Mouse (Mus musculus): ENCODE measurements around the gene Rsph10b. TPM values are rescaled to one million over a fixed set of nuclear protein-coding genes. Genes with fewer than 3 reads are reported as not detected.
"Not testable (repeated sequence)": the region's sequence is repeated elsewhere in the genome, so short reads cannot be mapped to it uniquely, and the experiment has no call there.

The Rsph10b gene
- polyA plus RNA-seq, 1 experiment from 2014 or later, result 0.73 TPM

GRCm38 (mm10) chr5:144013366-144014134, 80.7 kb downstream of the Rsph10b start:
- not testable (repeated sequence) for H3K27me3 ChIP-seq (ENCODE audit: control insufficient read depth, insufficient read depth, low read length); H3K9ac ChIP-seq (ENCODE audit: low read length); H3K9me3 ChIP-seq (ENCODE audit: control insufficient read depth, low read length); DNase-seq (ENCODE audit: low spot score); H3K27ac ChIP-seq (replicated peaks; ENCODE audit: low read depth, low read length); ATAC-seq (ENCODE audit: insufficient number of reproducible peaks, low FRiP score, low TSS enrichment, low read depth); H3K4me1 ChIP-seq (ENCODE audit: control insufficient read depth, insufficient read depth, low read length)
- Histone ChIP-seq H3K36me3 (ENCODE audit: control insufficient read depth, insufficient read depth, low read length) (peaks cover 11% of the 10 kb centered on the region), H3K4me3 (ENCODE audit: low read depth, low read length) (peak overlapping the region; percentile 97; the same call in 1 of the 2 replicates), H3K4me2 (ENCODE audit: low read depth, severe bottlenecking) (peak overlapping the region; percentile 41)
- WGBS, result 70% methylated on average over 12 of the region's 13 CpGs

GRCm38 (mm10) chr5:144014551-144015311, 81.9 kb downstream of the Rsph10b start, which contains the start of gene Ccz1:
Gene Ccz1 (minus strand): TSS chr5:144014877.
- H3K9ac ChIP-seq (ENCODE audit: low read length), result peak within 1 kb of the TSS; percentile 88
- H3K36me3 ChIP-seq (ENCODE audit: control insufficient read depth, insufficient read depth, low read length), result peaks cover 6% of the 10 kb centered on the region; the same call in 1 of the 2 replicates
- WGBS, result 3% methylated on average over 47 of the region's 47 CpGs
- H3K4me1 ChIP-seq (ENCODE audit: control insufficient read depth, insufficient read depth, low read length), result no peaks in the 10 kb centered on the region
- H3K27me3 ChIP-seq (ENCODE audit: control insufficient read depth, insufficient read depth, low read length), result no peaks in the 10 kb centered on the region
- H3K4me3 ChIP-seq (ENCODE audit: low read depth, low read length), result peak within 1 kb of the TSS; percentile 97
- H3K27ac ChIP-seq (replicated peaks; ENCODE audit: low read depth, low read length), result 0 out of 2 replicates have a peak within 1 kb of the TSS, but pooled peaks have one; percentile 52
- peak within 1 kb of the TSS; percentile 41 for H3K4me2 ChIP-seq (ENCODE audit: low read depth, severe bottlenecking)
- DNase-seq (ENCODE audit: low spot score), result peak; percentile 84
- H3K9me3 ChIP-seq (ENCODE audit: control insufficient read depth, low read length), result no peaks in the 10 kb centered on the region
- peak; percentile 97 for ATAC-seq (ENCODE audit: insufficient number of reproducible peaks, low FRiP score, low TSS enrichment, low read depth)

- H3K36me3 ChIP-seq (ENCODE audit: control insufficient read depth, insufficient read depth, low read length), result peaks cover 6% of the 10 kb centered on the region; the same call in 1 of the 2 replicates
- H3K27me3 ChIP-seq (ENCODE audit: control insufficient read depth, insufficient read depth, low read length), result no peaks in the 10 kb centered on the region
- H3K4me2 ChIP-seq (ENCODE audit: low read depth, severe bottlenecking), result peak overlapping the region; percentile 41; the same call in 1 of the 2 replicates
- H3K4me3 ChIP-seq (ENCODE audit: low read depth, low read length), result no peak overlapping the region; the same call in 1 of the 2 replicates
- ATAC-seq (ENCODE audit: insufficient number of reproducible peaks, low FRiP score, low TSS enrichment, low read depth), result no peak
- 71% methylated on average over 3 of the region's 3 CpGs for WGBS
- no peaks in the 10 kb centered on the region for H3K9me3 ChIP-seq (ENCODE audit: control insufficient read depth, low read length)
- no peak for DNase-seq (ENCODE audit: low spot score)
- no peaks in the 10 kb centered on the region for H3K4me1 ChIP-seq (ENCODE audit: control insufficient read depth, insufficient read depth, low read length)
- H3K27ac ChIP-seq (replicated peaks; ENCODE audit: low read depth, low read length), result no peak overlapping the region
- no peak overlapping the region for H3K9ac ChIP-seq (ENCODE audit: low read length)
These were observed 82.4 kb downstream of the Rsph10b start for GRCm38 (mm10) chr5:144015312-144015650.

GRCm38 (mm10) chr5:144015845-144016244, 83.0 kb downstream of the Rsph10b start:
- Histone ChIP-seq H3K9me3 (ENCODE audit: control insufficient read depth, low read length) (no peaks in the 10 kb centered on the region), H3K36me3 (ENCODE audit: control insufficient read depth, insufficient read depth, low read length) (peaks cover 6% of the 10 kb centered on the region; the same call in 1 of the 2 replicates), H3K4me2 (ENCODE audit: low read depth, severe bottlenecking) (no peak overlapping the region), H3K4me3 (ENCODE audit: low read depth, low read length) (no peak overlapping the region), H3K27me3 (ENCODE audit: control insufficient read depth, insufficient read depth, low read length) (no peaks in the 10 kb centered on the region), H3K9ac (ENCODE audit: low read length) (no peak overlapping the region), H3K4me1 (ENCODE audit: control insufficient read depth, insufficient read depth, low read length) (no peaks in the 10 kb centered on the region), H3K27ac (replicated peaks; ENCODE audit: low read depth, low read length) (no peak overlapping the region)
- WGBS, result 89% methylated on average over 9 of the region's 9 CpGs
- DNase-seq (ENCODE audit: low spot score) (no peak), ATAC-seq (ENCODE audit: insufficient number of reproducible peaks, low FRiP score, low TSS enrichment, low read depth) (no peak)

- Histone ChIP-seq H3K9ac (ENCODE audit: low read length) (no peak within 1 kb of the TSS), H3K4me3 (ENCODE audit: low read depth, low read length) (no peak within 1 kb of the TSS)
- DNase-seq (ENCODE audit: low spot score), result no peak
These were observed 93.9 kb downstream of the Rsph10b start, which contains the start of gene Ocm for GRCm38 (mm10) chr5:144026620-144027263. Gene Ocm (minus strand): TSS chr5:144026670.

GRCm38 (mm10) chr5:144032491-144032890, 99.7 kb downstream of the Rsph10b start:
- H3K9ac ChIP-seq (ENCODE audit: low read length), result no peak overlapping the region
- no peaks in the 10 kb centered on the region for H3K27me3 ChIP-seq (ENCODE audit: control insufficient read depth, insufficient read depth, low read length)
- H3K4me1 ChIP-seq (ENCODE audit: control insufficient read depth, insufficient read depth, low read length), result no peaks in the 10 kb centered on the region
- 90% methylated on average over 7 of the region's 7 CpGs for WGBS
- ATAC-seq (ENCODE audit: insufficient number of reproducible peaks, low FRiP score, low TSS enrichment, low read depth), result no peak
- no peak overlapping the region for H3K4me3 ChIP-seq (ENCODE audit: low read depth, low read length)
- H3K36me3 ChIP-seq (ENCODE audit: control insufficient read depth, insufficient read depth, low read length), result no peaks in the 10 kb centered on the region
- H3K4me2 ChIP-seq (ENCODE audit: low read depth, severe bottlenecking), result no peak overlapping the region
- no peak for DNase-seq (ENCODE audit: low spot score)
- no peak overlapping the region for H3K27ac ChIP-seq (replicated peaks; ENCODE audit: low read depth, low read length)
- H3K9me3 ChIP-seq (ENCODE audit: control insufficient read depth, low read length), result no peaks in the 10 kb centered on the region

More at GRCm38 (mm10) chr5:144026620-144027263, 93.9 kb downstream of the Rsph10b start, which contains the start of gene Ocm:
- ATAC-seq (ENCODE audit: insufficient number of reproducible peaks, low FRiP score, low TSS enrichment, low read depth), result no peak
- no peaks in the 10 kb centered on the region for H3K9me3 ChIP-seq (ENCODE audit: control insufficient read depth, low read length)
- no peak within 1 kb of the TSS for H3K27ac ChIP-seq (replicated peaks; ENCODE audit: low read depth, low read length)
- 65% methylated on average over 11 of the region's 11 CpGs for WGBS
- H3K27me3 ChIP-seq (ENCODE audit: control insufficient read depth, insufficient read depth, low read length), result no peaks in the 10 kb centered on the region
- no peaks in the 10 kb centered on the region for H3K4me1 ChIP-seq (ENCODE audit: control insufficient read depth, insufficient read depth, low read length)
- H3K36me3 ChIP-seq (ENCODE audit: control insufficient read depth, insufficient read depth, low read length), result no peaks in the 10 kb centered on the region
- no peak within 1 kb of the TSS for H3K4me2 ChIP-seq (ENCODE audit: low read depth, severe bottlenecking)

- no peak overlapping the region for H3K9ac ChIP-seq (ENCODE audit: low read length)
- H3K27me3 ChIP-seq (ENCODE audit: control insufficient read depth, insufficient read depth, low read length), result no peaks in the 10 kb centered on the region
- ATAC-seq (ENCODE audit: insufficient number of reproducible peaks, low FRiP score, low TSS enrichment, low read depth) (no peak), DNase-seq (ENCODE audit: low spot score) (no peak)
- no peak overlapping the region for H3K27ac ChIP-seq (replicated peaks; ENCODE audit: low read depth, low read length)
- H3K4me2 ChIP-seq (ENCODE audit: low read depth, severe bottlenecking), result no peak overlapping the region
- H3K4me1 ChIP-seq (ENCODE audit: control insufficient read depth, insufficient read depth, low read length), result no peaks in the 10 kb centered on the region
- WGBS, result 74% methylated on average over 7 of the region's 7 CpGs
- no peaks in the 10 kb centered on the region for H3K9me3 ChIP-seq (ENCODE audit: control insufficient read depth, low read length)
- no peaks in the 10 kb centered on the region for H3K36me3 ChIP-seq (ENCODE audit: control insufficient read depth, insufficient read depth, low read length)
- H3K4me3 ChIP-seq (ENCODE audit: low read depth, low read length), result no peak overlapping the region
These were observed 101.7 kb downstream of the Rsph10b start for GRCm38 (mm10) chr5:144034567-144034966.
